Comparison of ENCODE assay signal across 29 mouse cellular contexts in genomic region chr3:21850977-21851376, GRCm38 (mm10).
DNase-seq lines count a peak whose midpoint lies in the region; ATAC-seq lines count a peak whose summit lies in the region.
"Had no signal": no experiment of that assay in that cellular context is flagged by ENCODE, and none has a peak within 500 bp of the region (broad histone marks: within the 10 kb centered on the region; RNA-seq: fewer than 3 reads in every experiment).

No protein-coding gene starts in this region.

- H3K27ac ChIP-seq in embryonic facial prominence, embryonic 14.5 days (replicated peaks; ENCODE audit: low read depth, low read length) = no peak overlapping the region
- H3K27ac ChIP-seq in embryonic facial prominence, embryonic 10.5 days (replicated peaks) = no peak overlapping the region
- no peak overlapping the region for H3K27ac ChIP-seq in kidney, embryonic 16.5 days (ENCODE audit: low read length)
- no peak overlapping the region for H3K27ac ChIP-seq in neural tube, embryonic 13.5 days (replicated peaks)
- no peak overlapping the region for H3K27ac ChIP-seq in neural tube, embryonic 15.5 days (replicated peaks)
- no peak overlapping the region for H3K27ac ChIP-seq in liver, embryonic 12.5 days
- H3K27ac ChIP-seq: embryonic facial prominence, embryonic 13.5 days; hindbrain, embryonic 13.5 days; limb, embryonic 13.5 days had no signal

- no peak overlapping the region for H3K4me3 ChIP-seq in embryonic facial prominence, embryonic 14.5 days (ENCODE audit: low read depth, low read length)
- no peak overlapping the region for H3K4me3 ChIP-seq in embryonic facial prominence, embryonic 10.5 days
- no peak overlapping the region for H3K4me3 ChIP-seq in kidney, embryonic 16.5 days (ENCODE audit: low read length)
- no peak overlapping the region for H3K4me3 ChIP-seq in neural tube, embryonic 13.5 days
- H3K4me3 ChIP-seq in neural tube, embryonic 15.5 days (replicated peaks) = no peak overlapping the region
- no peak overlapping the region for H3K4me3 ChIP-seq in liver, embryonic 12.5 days
- H3K4me3 ChIP-seq: embryonic facial prominence, embryonic 13.5 days; erythroblast, embryonic 14.5 days; hindbrain, embryonic 13.5 days; limb, embryonic 13.5 days had no signal

- H3K4me1 ChIP-seq in embryonic facial prominence, embryonic 14.5 days (ENCODE audit: control insufficient read depth, insufficient read depth, low read length) = no peaks in the 10 kb centered on the region
- no peaks in the 10 kb centered on the region for H3K4me1 ChIP-seq in embryonic facial prominence, embryonic 10.5 days
- no peaks in the 10 kb centered on the region for H3K4me1 ChIP-seq in kidney, embryonic 16.5 days (ENCODE audit: insufficient read depth, low read length)
- no peaks in the 10 kb centered on the region; the same call in 1 of the 2 replicates for H3K4me1 ChIP-seq in neural tube, embryonic 13.5 days (replicated peaks)
- no peaks in the 10 kb centered on the region for H3K4me1 ChIP-seq in neural tube, embryonic 15.5 days
- H3K4me1 ChIP-seq in liver, embryonic 12.5 days = no peaks in the 10 kb centered on the region
- H3K4me1 ChIP-seq: embryonic facial prominence, embryonic 13.5 days; hindbrain, embryonic 13.5 days; limb, embryonic 13.5 days had no signal

- no peaks in the 10 kb centered on the region for H3K36me3 ChIP-seq in embryonic facial prominence, embryonic 14.5 days (ENCODE audit: control insufficient read depth, insufficient read depth, low read length)
- H3K36me3 ChIP-seq in embryonic facial prominence, embryonic 10.5 days (replicated peaks) = no peaks in the 10 kb centered on the region
- H3K36me3 ChIP-seq in kidney, embryonic 16.5 days (ENCODE audit: insufficient read depth, low read length) = no peaks in the 10 kb centered on the region
- no peaks in the 10 kb centered on the region for H3K36me3 ChIP-seq in neural tube, embryonic 13.5 days
- H3K36me3 ChIP-seq in neural tube, embryonic 15.5 days = no peaks in the 10 kb centered on the region
- no peaks in the 10 kb centered on the region for H3K36me3 ChIP-seq in liver, embryonic 12.5 days
- H3K36me3 ChIP-seq: embryonic facial prominence, embryonic 13.5 days; G1E; hindbrain, embryonic 13.5 days; limb, embryonic 13.5 days had no signal

- 95% methylated on average over 2 of the region's 2 CpGs for WGBS in embryonic facial prominence, embryonic 14.5 days
- WGBS in embryonic facial prominence, embryonic 10.5 days = 95% methylated on average over 2 of the region's 2 CpGs
- WGBS in kidney, embryonic 16.5 days = 90% methylated on average over 2 of the region's 2 CpGs
- 93% methylated on average over 2 of the region's 2 CpGs for WGBS in neural tube, embryonic 13.5 days
- WGBS in neural tube, embryonic 15.5 days = 95% methylated on average over 2 of the region's 2 CpGs
- WGBS in liver, embryonic 12.5 days (ENCODE audit: insufficient replicate concordance) = 86% methylated on average over 2 of the region's 2 CpGs

- no peaks in the 10 kb centered on the region for H3K27me3 ChIP-seq in embryonic facial prominence, embryonic 14.5 days (replicated peaks; ENCODE audit: control insufficient read depth, insufficient read depth, low read length)
- H3K27me3 ChIP-seq in embryonic facial prominence, embryonic 10.5 days (replicated peaks; ENCODE audit: low read depth, poor library complexity, severe bottlenecking) = no peaks in the 10 kb centered on the region
- no peaks in the 10 kb centered on the region for H3K27me3 ChIP-seq in kidney, embryonic 16.5 days (ENCODE audit: insufficient read depth, low read length)
- H3K27me3 ChIP-seq in neural tube, embryonic 13.5 days = no peaks in the 10 kb centered on the region
- no peaks in the 10 kb centered on the region for H3K27me3 ChIP-seq in neural tube, embryonic 15.5 days (replicated peaks)
- H3K27me3 ChIP-seq in liver, embryonic 12.5 days (replicated peaks) = no peaks in the 10 kb centered on the region
- H3K27me3 ChIP-seq: CH12.LX; embryonic facial prominence, embryonic 13.5 days; hindbrain, embryonic 13.5 days; limb, embryonic 13.5 days had no signal

- ATAC-seq in embryonic facial prominence, embryonic 14.5 days (ENCODE audit: low read depth) = peak; percentile 30; the same call in 1 of the 2 replicates
- ATAC-seq in kidney, embryonic 16.5 days (ENCODE audit: low FRiP score, low TSS enrichment) = peak; percentile 42; the same call in 1 of the 2 replicates
- ATAC-seq in neural tube, embryonic 13.5 days (ENCODE audit: low read depth) = peak; percentile 32; the same call in 1 of the 2 replicates
- ATAC-seq in neural tube, embryonic 15.5 days (ENCODE audit: low FRiP score) = no peak
- ATAC-seq in liver, embryonic 12.5 days = no peak
- ATAC-seq: intestine, postnatal 0 days; liver, postnatal 0 days had no signal

- no peaks in the 10 kb centered on the region for H3K9me3 ChIP-seq in embryonic facial prominence, embryonic 14.5 days (ENCODE audit: control insufficient read depth, low read length)
- H3K9me3 ChIP-seq in embryonic facial prominence, embryonic 10.5 days = no peaks in the 10 kb centered on the region
- H3K9me3 ChIP-seq in kidney, embryonic 16.5 days (ENCODE audit: low read length) = peaks cover 4% of the 10 kb centered on the region
- no peaks in the 10 kb centered on the region for H3K9me3 ChIP-seq in neural tube, embryonic 13.5 days
- H3K9me3 ChIP-seq in neural tube, embryonic 15.5 days (replicated peaks) = no peaks in the 10 kb centered on the region
- no peaks in the 10 kb centered on the region for H3K9me3 ChIP-seq in liver, embryonic 12.5 days (replicated peaks)
- H3K9me3 ChIP-seq: embryonic facial prominence, embryonic 13.5 days; G1E; hindbrain, embryonic 13.5 days; limb, embryonic 13.5 days had no signal

- H3K9ac ChIP-seq in embryonic facial prominence, embryonic 14.5 days (ENCODE audit: low read depth, low read length) = no peak overlapping the region
- no peak overlapping the region for H3K9ac ChIP-seq in kidney, embryonic 16.5 days (replicated peaks; ENCODE audit: low read length)
- H3K9ac ChIP-seq in neural tube, embryonic 13.5 days = no peak overlapping the region
- no peak overlapping the region for H3K9ac ChIP-seq in neural tube, embryonic 15.5 days (replicated peaks)
- no peak overlapping the region for H3K9ac ChIP-seq in liver, embryonic 12.5 days
- H3K9ac ChIP-seq: embryonic facial prominence, embryonic 13.5 days; hindbrain, embryonic 13.5 days; limb, embryonic 13.5 days; liver, postnatal 0 days had no signal

- no peak overlapping the region for H3K4me2 ChIP-seq in embryonic facial prominence, embryonic 14.5 days (ENCODE audit: low read depth, low read length)
- H3K4me2 ChIP-seq in kidney, embryonic 16.5 days (replicated peaks; ENCODE audit: low read depth, low read length) = no peak overlapping the region
- no peak overlapping the region for H3K4me2 ChIP-seq in neural tube, embryonic 13.5 days
- H3K4me2 ChIP-seq in neural tube, embryonic 15.5 days = no peak overlapping the region
- H3K4me2 ChIP-seq in liver, embryonic 12.5 days = no peak overlapping the region
- H3K4me2 ChIP-seq: embryonic facial prominence, embryonic 13.5 days; heart, embryonic 11.5 days; hindbrain, embryonic 13.5 days; limb, embryonic 13.5 days; liver, embryonic 11.5 days had no signal

- DNase-seq in embryonic facial prominence, embryonic 14.5 days (ENCODE audit: low spot score) = no peak
- DNase-seq in embryonic facial prominence, embryonic 10.5 days (ENCODE audit: low spot score) = no peak
- DNase-seq in kidney, postnatal 14 days = no peak
- DNase-seq: adrenal gland, postnatal 14 days; cerebellum, adult 11-12 months; cerebellum, adult 9-11 months; embryo, embryonic 11 days; gastrocnemius, postnatal 36 days; heart, adult 18-20 months; heart, postnatal 36 days; kidney, adult 9 months; kidney, postnatal 4 days; liver, postnatal 0 days; lung, postnatal 36 days; right cerebral cortex, postnatal 25 days; thymus, postnatal 14 days had no signal

Comparison
In these comparisons a context has a peak if more than half of its experiments do, and no peak if none do; other contexts are left out.
1. ATAC-seq: peak in embryonic facial prominence, embryonic 14.5 days (single experiment), kidney, embryonic 16.5 days (single experiment) and neural tube, embryonic 13.5 days (single experiment); none in neural tube, embryonic 15.5 days (single experiment) and liver, embryonic 12.5 days (single experiment).